ENCODE assay signal across 17 mouse cellular contexts in genomic region chr5:113513640-113514039, GRCm38 (mm10). TPM values are rescaled to one million over a fixed set of nuclear protein-coding genes. Genes with fewer than 3 reads are reported as not detected.
"Had no signal": no experiment of that assay in that cellular context is flagged by ENCODE, and none has a peak within 500 bp of the region (broad histone marks: within the 10 kb centered on the region; RNA-seq: fewer than 3 reads in every experiment).

No protein-coding gene starts in this region.

- H3K36me3 ChIP-seq: kidney, embryonic 15.5 days; midbrain, embryonic 12.5 days; midbrain, embryonic 15.5 days; neural tube, embryonic 12.5 days; neural tube, embryonic 15.5 days had no signal

- H3K9ac ChIP-seq: kidney, embryonic 15.5 days; liver, embryonic 14.5 days; liver, postnatal 0 days; lung, embryonic 14.5 days; midbrain, embryonic 12.5 days; midbrain, embryonic 15.5 days; neural tube, embryonic 12.5 days; neural tube, embryonic 15.5 days had no signal

- H3K4me3 ChIP-seq: kidney, embryonic 15.5 days; midbrain, embryonic 12.5 days; midbrain, embryonic 15.5 days; neural tube, embryonic 12.5 days; neural tube, embryonic 15.5 days had no signal

- H3K4me2 ChIP-seq: kidney, embryonic 15.5 days; lung, embryonic 14.5 days; midbrain, embryonic 12.5 days; midbrain, embryonic 15.5 days; neural tube, embryonic 12.5 days; neural tube, embryonic 15.5 days had no signal

- H3K27ac ChIP-seq: kidney, embryonic 15.5 days; liver, embryonic 14.5 days; macrophage; midbrain, embryonic 12.5 days; midbrain, embryonic 15.5 days; neural tube, embryonic 12.5 days; neural tube, embryonic 15.5 days had no signal

- H3K27me3 ChIP-seq: midbrain, embryonic 12.5 days; midbrain, embryonic 15.5 days; neural tube, embryonic 12.5 days; neural tube, embryonic 15.5 days had no signal

- ATAC-seq: intestine, postnatal 0 days; liver, postnatal 0 days; lung, postnatal 0 days; midbrain, embryonic 15.5 days had no signal

- DNase-seq: kidney, adult 8-10 months; kidney, postnatal 10 days; kidney, postnatal 36 days; liver, postnatal 0 days; thymus, adult 2 months; thymus, postnatal 14 days; thymus, postnatal 4 days had no signal

- H3K9me3 ChIP-seq: kidney, embryonic 15.5 days; midbrain, embryonic 12.5 days; midbrain, embryonic 15.5 days; neural tube, embryonic 12.5 days; neural tube, embryonic 15.5 days had no signal

RNA-seq across cellular contexts. Expression of gene Wscd2, which starts 23.5 kb away (rescaled TPM):
- polyA plus RNA-seq: liver, postnatal 0 days; macrophage had no signal
